Mouse (Mus musculus): ENCODE data around the gene Atp5b. TPM values are rescaled to one million over a fixed set of nuclear protein-coding genes. Genes with fewer than 3 reads are reported as not detected.
A peak's percentile ranks its signal among the peaks of the same experiment; 100 is the strongest.

The Atp5b gene
- polyA plus RNA-seq, 1 experiment from 2014 or later, result 1,886 TPM

- Histone ChIP-seq H3K27ac (no peak overlapping the region), H3K36me3 (peaks cover 91% of the 10 kb centered on the region), H3K4me2 (no peak overlapping the region), H3K27me3 (no peaks in the 10 kb centered on the region), H3K9ac (no peak overlapping the region), H3K4me1 (no peaks in the 10 kb centered on the region), H3K4me3 (no peak overlapping the region), H3K9me3 (no peaks in the 10 kb centered on the region)
- 94% methylated on average over 9 of the region's 9 CpGs for WGBS
- ATAC-seq (ENCODE audit: insufficient number of reproducible peaks, low FRiP score, low TSS enrichment, low read depth), result no peak
These were observed 41.8 kb downstream of the Atp5b start for GRCm38 (mm10) chr10:128124831-128125230.

GRCm38 (mm10) chr10:128125951-128126350, 42.9 kb downstream of the Atp5b start:
- no peaks in the 10 kb centered on the region for H3K4me1 ChIP-seq
- no peak overlapping the region for H3K27ac ChIP-seq
- 92% methylated on average over 14 of the region's 14 CpGs for WGBS
- H3K4me2 ChIP-seq, result no peak overlapping the region
- H3K9ac ChIP-seq, result no peak overlapping the region
- no peaks in the 10 kb centered on the region for H3K27me3 ChIP-seq
- ATAC-seq (ENCODE audit: insufficient number of reproducible peaks, low FRiP score, low TSS enrichment, low read depth), result no peak
- H3K36me3 ChIP-seq, result peaks cover 89% of the 10 kb centered on the region
- H3K4me3 ChIP-seq, result no peak overlapping the region
- H3K9me3 ChIP-seq, result no peaks in the 10 kb centered on the region

- ATAC-seq (ENCODE audit: insufficient number of reproducible peaks, low FRiP score, low TSS enrichment, low read depth), result no peak
- Histone ChIP-seq H3K4me2 (no peak overlapping the region), H3K9ac (no peak overlapping the region), H3K9me3 (no peaks in the 10 kb centered on the region), H3K4me3 (no peak overlapping the region), H3K27ac (no peak overlapping the region; the same call in 1 of the 2 replicates), H3K27me3 (no peaks in the 10 kb centered on the region), H3K36me3 (peaks cover 89% of the 10 kb centered on the region), H3K4me1 (no peaks in the 10 kb centered on the region)
- 72% methylated on average over 5 of the region's 5 CpGs for WGBS
These were observed 44.4 kb downstream of the Atp5b start for GRCm38 (mm10) chr10:128127497-128127896.

GRCm38 (mm10) chr10:128128143-128128542, 45.1 kb downstream of the Atp5b start:
- Histone ChIP-seq H3K27ac (0 out of 2 replicates have a peak overlapping the region, but pooled peaks have one; percentile 22), H3K4me1 (no peaks in the 10 kb centered on the region), H3K4me2 (no peak overlapping the region), H3K4me3 (no peak overlapping the region), H3K9ac (no peak overlapping the region), H3K27me3 (no peaks in the 10 kb centered on the region), H3K36me3 (peaks cover 88% of the 10 kb centered on the region), H3K9me3 (no peaks in the 10 kb centered on the region)
- no peak for ATAC-seq (ENCODE audit: insufficient number of reproducible peaks, low FRiP score, low TSS enrichment, low read depth)
- 88% methylated on average over 8 of the region's 8 CpGs for WGBS

GRCm38 (mm10) chr10:128131297-128131696, 48.2 kb downstream of the Atp5b start:
- Histone ChIP-seq H3K9ac (no peak overlapping the region), H3K36me3 (peaks cover 84% of the 10 kb centered on the region), H3K4me2 (no peak overlapping the region), H3K27ac (no peak overlapping the region), H3K9me3 (no peaks in the 10 kb centered on the region), H3K4me1 (no peaks in the 10 kb centered on the region), H3K4me3 (no peak overlapping the region), H3K27me3 (no peaks in the 10 kb centered on the region)
- WGBS, result 64% methylated on average over 3 of the region's 3 CpGs
- ATAC-seq (ENCODE audit: insufficient number of reproducible peaks, low FRiP score, low TSS enrichment, low read depth), result no peak

- H3K27ac ChIP-seq, result no peak overlapping the region
- peaks cover 79% of the 10 kb centered on the region for H3K36me3 ChIP-seq
- no peak overlapping the region for H3K9ac ChIP-seq
- H3K4me1 ChIP-seq, result no peaks in the 10 kb centered on the region
- no peak overlapping the region for H3K4me2 ChIP-seq
- H3K27me3 ChIP-seq, result no peaks in the 10 kb centered on the region
- no peak for ATAC-seq (ENCODE audit: insufficient number of reproducible peaks, low FRiP score, low TSS enrichment, low read depth)
- H3K9me3 ChIP-seq, result no peaks in the 10 kb centered on the region
- H3K4me3 ChIP-seq, result no peak overlapping the region
These were observed 48.7 kb downstream of the Atp5b start for GRCm38 (mm10) chr10:128131812-128132211.

- no peak for ATAC-seq (ENCODE audit: insufficient number of reproducible peaks, low FRiP score, low TSS enrichment, low read depth)
- no peak overlapping the region for H3K9ac ChIP-seq
- no peak overlapping the region for H3K27ac ChIP-seq
- H3K36me3 ChIP-seq, result peaks cover 82% of the 10 kb centered on the region
- H3K4me1 ChIP-seq, result no peaks in the 10 kb centered on the region
- H3K4me2 ChIP-seq, result no peak overlapping the region
- whole genome bisulfite sequencing, result 59% methylated on average over 13 of the region's 13 CpGs
- H3K27me3 ChIP-seq, result no peaks in the 10 kb centered on the region
- H3K4me3 ChIP-seq, result no peak overlapping the region
- H3K9me3 ChIP-seq, result no peaks in the 10 kb centered on the region
These were observed 50.7 kb downstream of the Atp5b start for GRCm38 (mm10) chr10:128133650-128134332.

- H3K36me3 ChIP-seq, result peaks cover 86% of the 10 kb centered on the region
- 87% methylated on average over 6 of the region's 6 CpGs for WGBS
These were observed 52.3 kb downstream of the Atp5b start for GRCm38 (mm10) chr10:128135374-128135773.

More at GRCm38 (mm10) chr10:128135374-128135773, 52.3 kb downstream of the Atp5b start:
- H3K27me3 ChIP-seq, result no peaks in the 10 kb centered on the region
- no peaks in the 10 kb centered on the region for H3K4me1 ChIP-seq
- no peak overlapping the region for H3K4me3 ChIP-seq
- no peaks in the 10 kb centered on the region for H3K9me3 ChIP-seq
- H3K27ac ChIP-seq, result no peak overlapping the region
- no peak for ATAC-seq (ENCODE audit: insufficient number of reproducible peaks, low FRiP score, low TSS enrichment, low read depth)
- no peak overlapping the region for H3K4me2 ChIP-seq
- H3K9ac ChIP-seq, result no peak overlapping the region

MicroRNAs encoded within 50 kb of the gene (microRNA counts, 519-probe panel; counts per million panel counts)
- microRNA mmu-miR-677, result 1,287 counts per million, percentile 10 among the panel's probes with 10 or more counts

Small RNA genes within 50 kb of the gene (microRNA-seq; reads per million reads assigned to microRNA genes)
- 11.5 reads per million, percentile 28 among the genes with 10 or more reads in this experiment for gene Mir677

Other genes with a start within 250 kb of the Atp5b start
- not detected in 2 replicates for gene Rdh19, start 233.3 kb upstream of the Atp5b start, polyA plus RNA-seq (2015; fragmentation: Nextera tagmentation; extraction: Ambion mirVana)
- not detected in 2 replicates for gene Rdh16f2, start 216.8 kb upstream of the Atp5b start, polyA plus RNA-seq (2015; fragmentation: Nextera tagmentation; extraction: Ambion mirVana)
- not detected in 2 replicates for gene Rdh7, start 194.5 kb upstream of the Atp5b start, polyA plus RNA-seq (2015; fragmentation: Nextera tagmentation; extraction: Ambion mirVana)
- gene Sdr9c7, start 184.8 kb upstream of the Atp5b start, polyA plus RNA-seq (2015; fragmentation: Nextera tagmentation; extraction: Ambion mirVana), result 16.4 and 16.8 TPM in 2 replicates
- not detected in 2 replicates for gene Hsd17b6, start 75.7 kb upstream of the Atp5b start, polyA plus RNA-seq (2015; fragmentation: Nextera tagmentation; extraction: Ambion mirVana)
- 63.7 and 71.9 TPM in 2 replicates for gene Prim1, start 68.1 kb upstream of the Atp5b start, polyA plus RNA-seq (2015; fragmentation: Nextera tagmentation; extraction: Ambion mirVana)
- gene Naca, start 47.7 kb upstream of the Atp5b start, polyA plus RNA-seq (2015; fragmentation: Nextera tagmentation; extraction: Ambion mirVana), result 697 and 704 TPM in 2 replicates
- 402 and 459 TPM in 2 replicates for gene Ptges3, start 24.3 kb upstream of the Atp5b start, polyA plus RNA-seq (2015; fragmentation: Nextera tagmentation; extraction: Ambion mirVana)
- 10.4 TPM in 2 replicates for gene Baz2a, start 8.3 kb downstream of the Atp5b start, polyA plus RNA-seq (2015; fragmentation: Nextera tagmentation; extraction: Ambion mirVana)
- gene Rbms2, start 97.0 kb downstream of the Atp5b start, polyA plus RNA-seq (2015; fragmentation: Nextera tagmentation; extraction: Ambion mirVana), result 42.2 and 43.8 TPM in 2 replicates
- 1.8 TPM in 2 replicates for gene Gls2, start 111.2 kb downstream of the Atp5b start, polyA plus RNA-seq (2015; fragmentation: Nextera tagmentation; extraction: Ambion mirVana)
- 34.2 and 36.3 TPM in 2 replicates for gene Spryd4, start 128.5 kb downstream of the Atp5b start, polyA plus RNA-seq (2015; fragmentation: Nextera tagmentation; extraction: Ambion mirVana)
- gene Mip, start 142.6 kb downstream of the Atp5b start, polyA plus RNA-seq (2015; fragmentation: Nextera tagmentation; extraction: Ambion mirVana), result 0.12 and 0.26 TPM in 2 replicates
- gene Timeless, start 148.8 kb downstream of the Atp5b start, polyA plus RNA-seq (2015; fragmentation: Nextera tagmentation; extraction: Ambion mirVana), result 46.2 and 46.9 TPM in 2 replicates
- gene Apon, start 170.8 kb downstream of the Atp5b start, polyA plus RNA-seq (2015; fragmentation: Nextera tagmentation; extraction: Ambion mirVana), result 0.25 and 0.47 TPM in 2 replicates
- 0.22 and 0.27 TPM in 2 replicates for gene Apof, start 185.4 kb downstream of the Atp5b start, polyA plus RNA-seq (2015; fragmentation: Nextera tagmentation; extraction: Ambion mirVana)
- 12.2 and 13.3 TPM in 2 replicates for gene Stat2, start 187.3 kb downstream of the Atp5b start, polyA plus RNA-seq (2015; fragmentation: Nextera tagmentation; extraction: Ambion mirVana)
- 0.17 and 0.20 TPM in 2 replicates for gene Il23a, start 215.5 kb downstream of the Atp5b start, polyA plus RNA-seq (2015; fragmentation: Nextera tagmentation; extraction: Ambion mirVana)
- 25.1 and 25.2 TPM in 2 replicates for gene Pan2, start 220.1 kb downstream of the Atp5b start, polyA plus RNA-seq (2015; fragmentation: Nextera tagmentation; extraction: Ambion mirVana)
- gene Cnpy2, start 239.2 kb downstream of the Atp5b start, polyA plus RNA-seq (2015; fragmentation: Nextera tagmentation; extraction: Ambion mirVana), result 347 and 355 TPM in 2 replicates